ENCODE assay signal across 24 mouse cellular contexts in genomic region chr6:86094202-86094838, GRCm38 (mm10).
DNase-seq lines count a peak whose midpoint lies in the region; ATAC-seq and TF ChIP-seq lines count a peak whose summit lies in the region.
"Had no signal": no experiment of that assay in that cellular context is flagged by ENCODE, and none has a peak within 500 bp of the region (broad histone marks: within the 10 kb centered on the region; RNA-seq: fewer than 3 reads in every experiment).

No protein-coding gene starts in this region.

- H3K9ac ChIP-seq in liver, embryonic 15.5 days: no peak overlapping the region
- no peak overlapping the region for H3K9ac ChIP-seq in hindbrain, postnatal 0 days (replicated peaks; ENCODE audit: low read length)
- H3K9ac ChIP-seq: kidney, embryonic 15.5 days; midbrain, embryonic 15.5 days; neural tube, embryonic 12.5 days had no signal

- no peaks in the 10 kb centered on the region for H3K27me3 ChIP-seq in G1E (ENCODE audit: insufficient read depth, low read length)
- H3K27me3 ChIP-seq in liver, embryonic 15.5 days: no peaks in the 10 kb centered on the region
- H3K27me3 ChIP-seq in hindbrain, postnatal 0 days (ENCODE audit: insufficient read depth, low read length): no peaks in the 10 kb centered on the region
- H3K27me3 ChIP-seq: kidney, embryonic 15.5 days; midbrain, embryonic 15.5 days; neural tube, embryonic 12.5 days had no signal

- no peak overlapping the region for H3K4me2 ChIP-seq in liver, embryonic 15.5 days
- no peak overlapping the region for H3K4me2 ChIP-seq in hindbrain, postnatal 0 days (ENCODE audit: low read depth, low read length)
- H3K4me2 ChIP-seq: kidney, embryonic 15.5 days; midbrain, embryonic 15.5 days; neural tube, embryonic 12.5 days had no signal

- no peaks in the 10 kb centered on the region for H3K9me3 ChIP-seq in G1E (replicated peaks)
- H3K9me3 ChIP-seq in liver, embryonic 15.5 days (replicated peaks): no peaks in the 10 kb centered on the region
- no peaks in the 10 kb centered on the region for H3K9me3 ChIP-seq in hindbrain, postnatal 0 days (ENCODE audit: low read length)
- H3K9me3 ChIP-seq: embryonic facial prominence, embryonic 10.5 days; forebrain, embryonic 10.5 days; heart, embryonic 10.5 days; kidney, embryonic 15.5 days; midbrain, embryonic 15.5 days; neural tube, embryonic 12.5 days had no signal

- peaks cover 92% of the 10 kb centered on the region for H3K36me3 ChIP-seq in G1E (replicated peaks)
- peaks cover 100% of the 10 kb centered on the region for H3K36me3 ChIP-seq in liver, embryonic 15.5 days (replicated peaks)
- peaks cover 4% of the 10 kb centered on the region; the same call in 1 of the 2 replicates for H3K36me3 ChIP-seq in hindbrain, postnatal 0 days (ENCODE audit: insufficient read depth, low read length)
- H3K36me3 ChIP-seq: embryonic facial prominence, embryonic 10.5 days; heart, embryonic 10.5 days; kidney, embryonic 15.5 days had no signal

- H3K4me1 ChIP-seq in G1E (ENCODE audit: insufficient read depth, low read depth, low read length): peaks cover 89% of the 10 kb centered on the region
- peaks cover 22% of the 10 kb centered on the region for H3K4me1 ChIP-seq in liver, embryonic 15.5 days (replicated peaks)
- H3K4me1 ChIP-seq in hindbrain, postnatal 0 days (ENCODE audit: insufficient read depth, low read length): 0 out of 2 replicates have a peak, but pooled peaks cover 4% of the 10 kb centered on the region
- H3K4me1 ChIP-seq: kidney, embryonic 15.5 days had no signal

- H3K4me3 ChIP-seq in layer of hippocampus, adult 2 months: no peak overlapping the region
- peak overlapping the region; percentile 58; the same call in 1 of the 2 replicates for H3K4me3 ChIP-seq in G1E (ENCODE audit: low read depth, low read length)
- H3K4me3 ChIP-seq in liver, embryonic 15.5 days (replicated peaks): no peak overlapping the region
- no peak overlapping the region for H3K4me3 ChIP-seq in hindbrain, postnatal 0 days (ENCODE audit: low read length)
- H3K4me3 ChIP-seq: embryonic facial prominence, embryonic 10.5 days; forebrain, embryonic 10.5 days; heart, embryonic 10.5 days; kidney, embryonic 15.5 days; midbrain, embryonic 15.5 days; neural tube, embryonic 12.5 days had no signal

- WGBS in liver, embryonic 15.5 days (ENCODE audit: insufficient replicate concordance): 41% methylated on average over 10 of the region's 10 CpGs
- WGBS in hindbrain, postnatal 0 days: 79% methylated on average over 9 of the region's 10 CpGs

- DNase-seq in layer of hippocampus, adult 2 months (ENCODE audit: low spot score in 2 of 2): no peak
- no peak for DNase-seq in layer of hippocampus, postnatal 25 days (ENCODE audit: extremely low spot score in 1 of 2, low spot score in 1 of 2)
- no peak for DNase-seq in G1E (ENCODE audit: low spot score)
- peak; percentile 5 for DNase-seq in adipocyte (ENCODE audit: low spot score)
- no peak for DNase-seq in hindbrain, postnatal 0 days (ENCODE audit: low spot score)
- no peak for DNase-seq in gastrocnemius, postnatal 36 days
- DNase-seq: adrenal gland, postnatal 14 days; cerebellum, adult 9-10 months; heart, postnatal 10 days; kidney, adult 11 months; kidney, postnatal 36 days; lung, postnatal 10 days; retina, postnatal 1 day; right cerebral cortex, postnatal 25 days; spleen, adult 18-20 months had no signal

- peak overlapping the region; percentile 96 for H3K27ac ChIP-seq in layer of hippocampus, adult 2 months
- H3K27ac ChIP-seq in liver, embryonic 15.5 days (replicated peaks): no peak overlapping the region
- H3K27ac ChIP-seq in hindbrain, postnatal 0 days: no peak overlapping the region
- H3K27ac ChIP-seq: embryonic facial prominence, embryonic 10.5 days; forebrain, embryonic 10.5 days; heart, embryonic 10.5 days; kidney, embryonic 15.5 days; midbrain, embryonic 15.5 days; neural tube, embryonic 12.5 days had no signal

- intact Hi-C loops in gastrocnemius, postnatal 36 days (cut with DNase I): no loop called here

- ATAC-seq in G1E (ENCODE audit: extremely low read depth, insufficient number of reproducible peaks, low FRiP score, poor library complexity, severe bottlenecking): peak; percentile 71
- peak; percentile 31; the same call in 1 of the 2 replicates for ATAC-seq in liver, embryonic 15.5 days (ENCODE audit: insufficient read depth)
- ATAC-seq in hindbrain, postnatal 0 days: no peak
- ATAC-seq: CD4-positive, CD25-positive, alpha-beta regulatory T cell, adult 4 months; forebrain, embryonic 16.5 days; midbrain, embryonic 15.5 days had no signal

- no peak for TF ChIP-seq CTCF in layer of hippocampus, adult 2 months (conservative IDR thresholded peaks at IDR 0.05)
- no peak for TF ChIP-seq CTCF in G1E (IDR thresholded peaks at IDR 0.05; ENCODE audit: low read depth, low read length)
- no peak for TF ChIP-seq CTCF in hindbrain, postnatal 0 days (IDR thresholded peaks at IDR 0.05; ENCODE audit: low read depth)
